In genomic region chr6:49263847-49264243, GRCm38 (mm10) we compare ENCODE assay signal across 8 mouse cellular contexts. TPM values are rescaled to one million over a fixed set of nuclear protein-coding genes. Genes with fewer than 3 reads are reported as not detected.
DNase-seq lines count a peak whose midpoint lies in the region; ATAC-seq lines count a peak whose summit lies in the region.

Gene Tra2a, minus strand, starts transcription at chr6:49264033.

- peak; percentile 98 for DNase-seq in Muller cell, postnatal 12 days (ENCODE audit: inconsistent ontology term)
- DNase-seq in cerebellum, adult 9-11 months = peak; percentile 95
- peak; percentile 90 to 97 for DNase-seq in frontal cortex, postnatal 10 days (ENCODE audit: low spot score in 2 of 2)
- peak; percentile 94 to 97 for DNase-seq in layer of hippocampus, postnatal 14 days (ENCODE audit: low spot score in 2 of 2)
- DNase-seq in lung, postnatal 14 days = peak; percentile 98
- peak; percentile 89 for DNase-seq in retina, adult 2 months (ENCODE audit: low read depth, low spot score)
- DNase-seq in thymus, postnatal 36 days = peak; percentile 96

- H3K4me3 ChIP-seq in hindbrain, embryonic 12.5 days = peak within 1 kb of the TSS; percentile 100

- no peaks in the 10 kb centered on the region for H3K9me3 ChIP-seq in hindbrain, embryonic 12.5 days (replicated peaks)

- H3K36me3 ChIP-seq in hindbrain, embryonic 12.5 days = no peaks in the 10 kb centered on the region

- peak within 1 kb of the TSS; percentile 70 for H3K4me2 ChIP-seq in hindbrain, embryonic 12.5 days (replicated peaks)

- WGBS in hindbrain, embryonic 12.5 days = under 1% methylated on average over 39 of the region's 39 CpGs

- peak within 1 kb of the TSS; percentile 98 for H3K27ac ChIP-seq in hindbrain, embryonic 12.5 days

- H3K4me1 ChIP-seq in hindbrain, embryonic 12.5 days = peaks cover 23% of the 10 kb centered on the region

- peak within 1 kb of the TSS; percentile 99 for H3K9ac ChIP-seq in hindbrain, embryonic 12.5 days

- peak; percentile 94 for ATAC-seq in hindbrain, embryonic 12.5 days (ENCODE audit: low FRiP score)

- no peaks in the 10 kb centered on the region for H3K27me3 ChIP-seq in hindbrain, embryonic 12.5 days

RNA-seq across cellular contexts. Expression of gene Tra2a, which starts in this region (rescaled TPM):
- 142 and 148 TPM in 2 replicates for polyA plus RNA-seq in hindbrain, embryonic 12.5 days (2016; fragmentation: Nextera tagmentation; extraction: Ambion mirVana)
- 10 to 100 TPM; 76.0 to 85.7 TPM for total RNA-seq in layer of hippocampus, postnatal 14 days (2021)

Comparison
In these comparisons a context has a peak if more than half of its experiments do, and no peak if none do; other contexts are left out.
1. Peak in every context shown above with its lines: DNase-seq, ATAC-seq, H3K4me3 ChIP-seq and H3K27ac ChIP-seq.